Mouse (Mus musculus): ENCODE results near the gene Ap2m1.

DNA sequence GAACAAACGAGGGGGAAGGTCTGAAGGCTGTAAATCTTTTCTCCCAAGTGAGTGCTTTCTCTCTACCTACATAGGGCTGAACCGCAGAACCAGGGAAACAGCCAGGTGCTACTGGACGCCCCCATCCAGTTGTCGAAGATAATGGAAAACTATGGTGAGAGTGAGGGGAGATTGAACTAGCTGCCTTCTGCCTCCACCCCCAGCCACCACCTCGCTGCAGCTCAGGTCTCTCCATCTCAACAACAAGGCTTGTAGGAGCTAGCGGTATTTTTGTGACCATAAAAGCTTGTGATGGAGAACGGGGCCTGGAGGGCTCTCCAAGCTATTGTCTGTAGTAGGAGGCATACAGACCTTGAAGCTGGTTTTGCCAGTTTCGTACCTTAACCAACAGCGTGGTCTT, 13.9 kb downstream of the Ap2m1 start:
- no peak for TF ChIP-seq CTCF (IDR thresholded peaks at IDR 0.05)
- TF ChIP-seq EP300 (IDR thresholded peaks at IDR 0.05): no peak

All from lung, postnatal 0 days (tissue).